Mouse (Mus musculus) regulatory T cell (primary cell): ENCODE measurements around the gene 2610002M06Rik.

Source experiments
- in situ Hi-C: fragments of 300-600 bp; cut with MboI, MseI; formaldehyde crosslinking; loops from one replicate; pipeline ENCODE4 v1.15.1; 2025; ENCODE audit warnings: high pct_unique_total_duplicates

2610002M06Rik gene

DNA sequence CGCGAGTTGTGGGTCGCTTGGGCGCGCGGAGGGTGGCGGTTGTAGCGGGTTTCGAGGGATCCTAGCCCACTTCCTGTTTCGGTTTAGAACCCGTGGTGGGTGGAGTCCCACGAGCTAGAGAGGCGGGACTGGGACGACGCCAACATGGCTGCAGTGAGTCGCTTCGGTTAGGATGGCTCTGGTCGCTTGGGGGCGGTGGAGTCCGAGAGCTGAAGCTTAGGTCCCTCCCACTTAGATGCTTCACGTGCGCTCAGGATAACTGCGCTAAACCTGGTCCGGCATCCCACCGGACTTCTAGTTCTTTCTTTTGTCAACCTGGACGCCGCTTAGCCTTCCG lies at the start of gene 2610002M06Rik:
2610002M06Rik (minus strand) TSS at position 117 of the 337 bp plus-strand sequence.
- in situ Hi-C loops, result no loop called here

GRCm38 (mm10) chrX:107858165-107858564 lies 42.0 kb upstream of the 2610002M06Rik start:
- in situ Hi-C loops, result no loop called here

GRCm38 (mm10) chrX:107816726-107817125 lies 592 bp upstream of the 2610002M06Rik start:
- in situ Hi-C loops, result no loop called here

DNA sequence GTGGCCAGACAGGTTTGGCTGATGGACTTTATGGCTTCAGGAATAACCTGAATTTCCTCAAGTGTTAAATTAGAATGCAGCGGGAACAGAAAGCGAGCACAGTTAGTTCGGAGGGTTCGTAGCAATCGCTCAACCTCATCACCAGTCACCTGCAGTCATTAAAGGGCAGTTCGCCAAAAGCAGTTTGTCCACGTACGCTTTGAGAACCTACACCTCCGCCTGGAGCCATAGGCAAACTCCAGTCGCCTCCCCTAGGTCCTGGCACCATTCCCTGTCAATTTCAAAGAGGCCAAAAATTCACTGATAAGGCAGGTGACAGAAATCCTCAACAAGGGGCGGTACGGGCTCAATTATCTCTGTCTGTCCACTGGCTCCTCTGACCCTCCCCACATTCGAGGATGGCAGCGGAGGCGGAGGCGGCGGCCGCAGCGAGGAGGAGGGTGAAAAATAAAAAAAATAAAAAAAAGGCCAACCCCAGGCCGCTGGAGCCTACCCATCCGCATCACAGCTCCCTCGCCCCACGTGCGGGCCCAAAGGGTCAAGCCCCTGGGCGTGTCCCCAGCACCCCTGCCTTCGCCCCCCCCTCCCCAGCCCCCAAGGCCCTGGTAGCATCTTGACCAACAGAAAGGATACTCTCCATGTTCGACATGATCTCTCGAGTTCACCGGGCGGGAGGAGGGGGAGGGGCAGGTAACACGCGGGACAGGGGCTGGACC lies 474 bp downstream of the 2610002M06Rik start:
- in situ Hi-C loops, result no loop called here

DNA sequence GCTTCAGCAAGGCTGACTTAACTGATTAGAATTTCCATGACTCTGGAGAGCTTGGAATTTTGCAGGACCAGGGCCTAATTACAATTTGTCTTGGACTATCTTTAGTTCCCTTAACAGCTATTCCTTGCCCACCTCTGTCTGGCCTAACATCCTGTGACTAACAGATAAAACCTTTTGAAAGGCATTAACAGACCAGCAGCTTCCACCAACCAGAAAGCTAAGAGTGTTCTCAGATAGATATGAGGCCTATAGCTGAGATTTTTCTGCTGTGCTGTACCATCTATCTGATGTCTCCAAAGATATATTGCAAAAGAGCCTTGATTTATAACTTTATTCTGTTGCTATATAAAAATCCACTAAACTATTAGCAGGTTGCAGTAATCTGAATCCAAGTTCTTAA lies 4.0 kb downstream of the 2610002M06Rik start:
- in situ Hi-C loops, result no loop called here

GRCm38 (mm10) chrX:107796919-107797318 lies 19.2 kb downstream of the 2610002M06Rik start:
- in situ Hi-C loops, result loop anchor here (25.0 kb wide), 1 partner anchor 740 kb away; no protein-coding TSS in a partner anchor

DNA sequence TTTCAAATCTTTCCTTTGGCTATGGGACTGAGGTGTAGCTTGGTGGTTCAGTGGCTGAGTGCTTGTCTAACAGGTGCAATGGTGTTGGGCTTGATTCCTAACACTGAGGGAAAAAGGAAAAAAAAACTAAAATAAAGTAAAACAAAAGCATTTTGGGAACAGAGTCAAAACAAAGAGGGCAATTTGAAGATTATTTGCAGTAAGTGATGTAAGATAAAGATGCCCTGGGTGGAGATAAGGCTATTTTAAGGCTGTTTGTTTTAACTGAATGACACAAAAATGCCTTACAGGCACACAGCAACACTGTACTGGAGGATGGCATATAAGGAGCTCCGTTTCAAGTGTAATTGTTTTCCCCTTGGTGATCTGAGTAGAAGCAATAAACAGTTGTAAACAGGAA lies 20.3 kb downstream of the 2610002M06Rik start:
- in situ Hi-C loops, result loop anchor here (25.0 kb wide), 1 partner anchor 742 kb away; no protein-coding TSS in a partner anchor

DNA sequence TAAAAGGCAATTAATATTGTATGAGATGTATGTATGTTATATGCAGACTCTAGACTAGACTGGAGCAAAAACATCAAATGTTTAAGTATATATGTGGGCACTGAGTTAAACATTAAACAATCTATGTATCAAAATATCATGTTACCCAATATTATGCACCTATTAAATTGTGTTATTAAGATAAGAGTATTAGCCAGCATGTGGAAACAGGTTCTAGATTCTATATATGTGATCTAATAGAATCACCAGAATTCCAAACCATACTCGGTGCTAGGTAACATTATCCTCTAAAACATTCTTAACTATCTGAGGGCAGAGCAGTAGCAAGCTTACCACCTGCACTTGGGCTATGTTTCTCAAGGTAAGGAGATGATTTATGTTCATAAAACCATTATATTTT lies 23.8 kb downstream of the 2610002M06Rik start, which contains the start of gene Tent5d:
Tent5d (plus strand) TSS at position 301 of the 400 bp plus-strand sequence.
- in situ Hi-C loops, result loop anchor here (25.0 kb wide), 1 partner anchor 745 kb away; no protein-coding TSS in a partner anchor

DNA sequence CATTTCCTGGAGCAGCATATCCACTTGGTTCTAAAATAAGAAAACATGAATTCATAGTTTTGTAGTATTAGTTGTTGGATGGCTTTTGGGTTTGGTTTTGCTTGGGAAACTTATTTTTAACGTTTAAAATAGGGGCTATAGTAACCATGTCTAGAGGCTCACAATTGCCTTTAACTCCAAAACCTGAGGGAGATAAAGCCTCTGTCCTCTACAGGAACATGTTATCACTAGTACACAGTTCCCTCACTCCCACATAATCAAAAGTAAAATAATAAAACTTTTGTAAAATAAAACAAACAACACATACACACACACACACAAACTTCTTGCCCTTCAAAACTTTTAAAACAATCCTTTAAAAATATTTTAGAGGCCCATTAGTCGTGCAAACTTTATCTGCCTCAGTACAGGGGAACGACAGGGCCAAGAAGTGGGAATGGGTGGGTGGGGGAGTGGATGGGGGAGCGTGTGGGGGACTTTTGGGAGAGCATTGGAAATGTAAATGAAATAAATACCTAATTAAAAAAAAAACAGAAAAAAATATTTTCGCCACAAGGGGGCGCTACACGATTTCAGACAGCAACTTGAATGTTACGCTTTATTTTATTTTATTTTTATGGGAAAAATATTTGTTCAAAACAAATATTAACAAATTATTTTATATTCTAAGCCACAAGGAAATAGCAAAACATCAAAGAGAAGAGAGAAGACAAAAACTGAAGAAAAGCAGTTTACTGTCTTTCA lies 25.2 kb downstream of the 2610002M06Rik start:
- in situ Hi-C loops, result loop anchor here (25.0 kb wide), 1 partner anchor 746 kb away; no protein-coding TSS in a partner anchor

GRCm38 (mm10) chrX:107790136-107790535 lies 26.0 kb downstream of the 2610002M06Rik start:
- in situ Hi-C loops, result loop anchor here (25.0 kb wide), 1 partner anchor 747 kb away; no protein-coding TSS in a partner anchor

DNA sequence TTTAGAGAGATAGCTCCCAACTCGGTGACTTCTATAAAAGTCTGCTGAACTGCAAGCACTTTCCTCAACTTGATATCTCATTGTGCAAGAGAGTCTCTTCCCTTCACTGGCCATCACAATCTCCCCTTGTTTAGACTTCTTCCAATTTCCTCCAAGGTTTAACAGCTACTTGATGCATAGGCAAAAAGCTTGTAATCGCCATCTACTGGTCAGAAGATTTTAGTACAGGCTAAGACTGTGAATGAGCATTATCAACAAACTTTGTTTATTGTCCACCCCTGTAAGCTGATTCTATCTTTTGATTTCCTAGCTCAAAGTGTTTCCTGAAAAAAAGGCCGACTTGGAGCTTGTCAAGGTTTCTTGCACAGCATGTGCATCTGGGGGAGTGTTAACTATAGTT lies 48.2 kb downstream of the 2610002M06Rik start:
- in situ Hi-C loops, result no loop called here
